Mouse (Mus musculus): ENCODE results near the gene Cox10.

GRCm38 (mm10) chr11:63968388-63969035 lies 110.8 kb downstream of the Cox10 start:
- no peak for TF ChIP-seq TAL1 (IDR thresholded peaks at IDR 0.05; ENCODE audit: low read length)
- TF ChIP-seq GATA1 (IDR thresholded peaks at IDR 0.05; ENCODE audit: low read length): no peak
